Mouse (Mus musculus): ENCODE results near the gene Mgat5b.

The Mgat5b gene

GRCm38 (mm10) chr11:116982543-116982942, 63.9 kb downstream of the Mgat5b start:
- DNase-seq (ENCODE audit: low spot score), result no peak

GRCm38 (mm10) chr11:116985504-116986385, 67.1 kb downstream of the Mgat5b start:
- no peak for DNase-seq (ENCODE audit: low spot score)

GRCm38 (mm10) chr11:116988131-116988530, 69.5 kb downstream of the Mgat5b start:
- DNase-seq (ENCODE audit: low spot score), result no peak

GRCm38 (mm10) chr11:116990231-116990630, 71.6 kb downstream of the Mgat5b start:
- DNase-seq (ENCODE audit: low spot score), result no peak

GRCm38 (mm10) chr11:116991410-116991809, 72.7 kb downstream of the Mgat5b start:
- no peak for DNase-seq (ENCODE audit: low spot score)

- no peak for DNase-seq (ENCODE audit: low spot score)
These were observed 73.3 kb downstream of the Mgat5b start for GRCm38 (mm10) chr11:116991964-116992363.

GRCm38 (mm10) chr11:116994095-116994582, 75.5 kb downstream of the Mgat5b start:
- DNase-seq (ENCODE audit: low spot score), result peak; percentile 86

GRCm38 (mm10) chr11:116996976-116997375, 78.3 kb downstream of the Mgat5b start:
- no peak for DNase-seq (ENCODE audit: low spot score)

- DNase-seq (ENCODE audit: low spot score), result no peak
These were observed 80.3 kb downstream of the Mgat5b start for GRCm38 (mm10) chr11:116998935-116999334.

- DNase-seq (ENCODE audit: low spot score), result no peak
These were observed 81.6 kb downstream of the Mgat5b start for GRCm38 (mm10) chr11:117000219-117000618.

- DNase-seq (ENCODE audit: low spot score), result no peak
These were observed 83.1 kb downstream of the Mgat5b start for GRCm38 (mm10) chr11:117001789-117002188.

- peak; percentile 53 for DNase-seq (ENCODE audit: low spot score)
These were observed 84.8 kb downstream of the Mgat5b start for GRCm38 (mm10) chr11:117003503-117003902.

- DNase-seq (ENCODE audit: low spot score), result peak; percentile 50
These were observed 85.6 kb downstream of the Mgat5b start for GRCm38 (mm10) chr11:117004277-117004676.

- DNase-seq (ENCODE audit: low spot score), result no peak
These were observed 98.8 kb downstream of the Mgat5b start for GRCm38 (mm10) chr11:117017462-117017861.

GRCm38 (mm10) chr11:117018410-117018809, 99.7 kb downstream of the Mgat5b start:
- DNase-seq (ENCODE audit: low spot score), result peak; percentile 93

- DNase-seq (ENCODE audit: low spot score), result no peak
These were observed 102.4 kb downstream of the Mgat5b start for GRCm38 (mm10) chr11:117021026-117021425.

GRCm38 (mm10) chr11:117023537-117023936, 104.9 kb downstream of the Mgat5b start:
- DNase-seq (ENCODE audit: low spot score), result no peak

GRCm38 (mm10) chr11:117027681-117028080, 109.0 kb downstream of the Mgat5b start:
- no peak for DNase-seq (ENCODE audit: low spot score)

- no peak for DNase-seq (ENCODE audit: low spot score)
These were observed 110.4 kb downstream of the Mgat5b start for GRCm38 (mm10) chr11:117028861-117029568.

GRCm38 (mm10) chr11:117029569-117029955, 110.9 kb downstream of the Mgat5b start:
- no peak for DNase-seq (ENCODE audit: low spot score)

- DNase-seq (ENCODE audit: low spot score), result no peak
These were observed 111.4 kb downstream of the Mgat5b start for GRCm38 (mm10) chr11:117030018-117030417.

GRCm38 (mm10) chr11:117030471-117031101, 111.9 kb downstream of the Mgat5b start:
- DNase-seq (ENCODE audit: low spot score), result no peak
